Mouse (Mus musculus) liver, embryonic 14.5 days (tissue): ENCODE measurements around the gene Pih1d2.

Experiments used
- CTCF ChIP-seq: IDR thresholded peaks from 2 replicates; pipeline ENCODE4 v1.5.1; 2016; ENCODE audit warnings: antibody characterized with exemption, low read depth, control low read depth
- EP300 ChIP-seq: IDR thresholded peaks from 2 replicates; pipeline ENCODE4 v1.6.1; 2016; ENCODE audit warnings: antibody characterized with exemption, low read depth

DNA sequence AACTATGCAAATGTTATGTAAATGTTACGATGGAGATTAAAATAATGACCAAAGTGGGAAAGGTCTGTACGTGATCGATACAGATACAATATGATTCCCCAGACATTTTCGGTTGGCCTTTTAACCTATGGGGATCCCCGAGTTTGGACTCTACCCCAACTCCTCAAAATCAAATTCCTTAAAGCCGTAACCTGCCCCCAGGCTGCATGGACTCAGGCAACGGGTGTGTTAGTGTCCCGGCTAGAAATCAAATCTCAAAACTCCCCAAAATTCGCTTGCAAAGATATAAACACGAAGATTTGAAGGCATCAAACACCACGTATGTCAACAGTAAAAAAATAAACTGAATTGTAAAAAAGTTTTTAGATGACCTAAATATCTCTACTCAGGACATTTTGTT, 960 bp upstream of the Pih1d2 start:
- TF ChIP-seq CTCF: no peak
- TF ChIP-seq EP300: no peak
